Mouse (Mus musculus): ENCODE data around the gene Eif1b. TPM values are rescaled to one million over a fixed set of nuclear protein-coding genes. Genes with fewer than 3 reads are reported as not detected.
"Not testable (repeated sequence)": the region's sequence is repeated elsewhere in the genome, so short reads cannot be mapped to it uniquely, and the experiment has no call there.

Eif1b gene
- polyA plus RNA-seq, 1 experiment from 2014 or later, result 155 TPM

DNA sequence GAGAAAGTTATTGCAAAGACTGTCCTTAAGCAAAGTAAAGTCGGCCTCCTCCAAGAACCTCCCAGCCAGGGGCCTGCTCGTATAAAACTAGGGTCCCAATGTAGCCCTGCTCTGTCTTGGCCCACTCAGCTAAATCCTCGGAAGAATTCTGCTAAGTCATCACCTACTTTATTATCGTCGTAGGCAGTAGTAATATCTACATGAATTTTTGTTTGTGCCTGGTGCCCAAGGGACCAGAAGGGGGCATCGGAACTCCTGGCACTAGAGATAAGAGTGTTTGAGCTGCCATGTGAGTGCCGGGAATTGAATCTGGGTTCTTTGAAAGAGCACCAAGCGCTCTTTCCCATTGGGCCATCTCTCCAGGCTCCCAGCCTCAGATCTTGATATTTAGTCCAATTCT is 35.9 kb downstream of the Eif1b start:
- WGBS, result 92% methylated on average over 8 of the region's 8 CpGs

GRCm38 (mm10) chr9:120528815-120529510 is 36.9 kb downstream of the Eif1b start:
- Histone ChIP-seq H3K9ac (no peak overlapping the region), H3K36me3 (no peaks in the 10 kb centered on the region), H3K9me3 (no peaks in the 10 kb centered on the region), H3K27ac (no peak overlapping the region), H3K27me3 (no peaks in the 10 kb centered on the region), H3K4me2 (no peak overlapping the region), H3K4me1 (no peaks in the 10 kb centered on the region), H3K4me3 (no peak overlapping the region)
- 76% methylated on average over 17 of the region's 17 CpGs for WGBS
- ATAC-seq (ENCODE audit: insufficient number of reproducible peaks, low FRiP score, low TSS enrichment, low read depth), result no peak

More for the DNA sequence above, 35.9 kb downstream of the Eif1b start:
- Histone ChIP-seq H3K4me3 (no peak overlapping the region), H3K9ac (no peak overlapping the region), H3K4me2 (no peak overlapping the region), H3K4me1 (no peaks in the 10 kb centered on the region), H3K27ac (no peak overlapping the region), H3K36me3 (no peaks in the 10 kb centered on the region), H3K27me3 (no peaks in the 10 kb centered on the region), H3K9me3 (no peaks in the 10 kb centered on the region)
- no peak for ATAC-seq (ENCODE audit: insufficient number of reproducible peaks, low FRiP score, low TSS enrichment, low read depth)

GRCm38 (mm10) chr9:120530471-120530870 is 38.4 kb downstream of the Eif1b start:
- WGBS, result 85% methylated on average over 5 of the region's 5 CpGs
- Histone ChIP-seq H3K4me3 (no peak overlapping the region), H3K4me1 (no peaks in the 10 kb centered on the region), H3K27me3 (no peaks in the 10 kb centered on the region), H3K9me3 (no peaks in the 10 kb centered on the region), H3K27ac (no peak overlapping the region), H3K9ac (no peak overlapping the region), H3K36me3 (no peaks in the 10 kb centered on the region), H3K4me2 (no peak overlapping the region)
- ATAC-seq (ENCODE audit: insufficient number of reproducible peaks, low FRiP score, low TSS enrichment, low read depth), result no peak

DNA sequence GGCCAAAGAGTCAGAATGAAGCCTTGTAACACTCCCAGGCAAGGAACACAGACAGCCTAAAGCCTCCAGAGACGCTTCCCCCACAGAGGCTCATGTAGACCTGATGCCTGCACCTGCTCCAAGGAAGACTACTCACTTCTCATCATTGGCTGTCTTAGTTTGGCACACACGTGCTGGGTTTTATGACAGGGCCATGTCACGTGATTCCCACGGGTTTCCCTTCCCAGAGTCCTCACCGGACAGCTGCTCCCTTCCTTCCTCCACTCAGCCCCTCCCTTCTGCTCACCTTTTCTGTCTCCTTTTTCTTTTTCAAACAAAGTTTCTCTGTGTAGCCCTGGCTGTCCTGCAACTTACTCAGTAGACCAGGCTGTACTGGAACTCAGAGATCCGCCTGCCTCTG is 40.0 kb downstream of the Eif1b start:
- no peak overlapping the region for H3K4me2 ChIP-seq
- H3K4me3 ChIP-seq, result no peak overlapping the region
- no peak overlapping the region for H3K27ac ChIP-seq
- ATAC-seq (ENCODE audit: insufficient number of reproducible peaks, low FRiP score, low TSS enrichment, low read depth), result no peak
- H3K36me3 ChIP-seq, result no peaks in the 10 kb centered on the region
- H3K9me3 ChIP-seq, result no peaks in the 10 kb centered on the region
- H3K9ac ChIP-seq, result no peak overlapping the region
- no peaks in the 10 kb centered on the region for H3K4me1 ChIP-seq
- H3K27me3 ChIP-seq, result no peaks in the 10 kb centered on the region
- 77% methylated on average over 6 of the region's 6 CpGs for WGBS

DNA sequence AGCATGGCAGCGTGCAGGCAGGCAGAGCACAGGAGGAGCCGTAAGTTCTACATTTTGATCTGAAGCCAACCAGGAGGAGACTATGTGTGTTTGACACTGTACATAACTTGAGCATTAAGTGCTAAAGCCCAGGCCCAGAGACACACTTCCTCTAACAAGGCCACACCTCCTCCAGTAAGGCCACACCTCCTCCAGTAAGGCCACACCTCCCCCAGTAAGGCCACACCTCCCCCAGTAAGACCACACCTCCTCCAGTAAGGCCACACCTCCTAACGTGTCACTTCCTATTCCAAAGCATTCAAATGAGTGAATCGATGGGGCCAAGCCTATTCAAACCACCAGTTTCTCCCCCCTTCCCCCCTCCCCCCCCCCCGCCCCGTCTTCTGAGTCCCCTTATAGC is 40.7 kb downstream of the Eif1b start:
- H3K4me2 ChIP-seq, result no peak overlapping the region
- H3K27me3 ChIP-seq, result no peaks in the 10 kb centered on the region
- no peak overlapping the region for H3K4me3 ChIP-seq
- no peaks in the 10 kb centered on the region for H3K36me3 ChIP-seq
- H3K27ac ChIP-seq, result no peak overlapping the region
- H3K9me3 ChIP-seq, result no peaks in the 10 kb centered on the region
- no peak overlapping the region for H3K9ac ChIP-seq
- no peaks in the 10 kb centered on the region for H3K4me1 ChIP-seq
- no peak for ATAC-seq (ENCODE audit: insufficient number of reproducible peaks, low FRiP score, low TSS enrichment, low read depth)
- WGBS, result 82% methylated on average over 6 of the region's 6 CpGs

DNA sequence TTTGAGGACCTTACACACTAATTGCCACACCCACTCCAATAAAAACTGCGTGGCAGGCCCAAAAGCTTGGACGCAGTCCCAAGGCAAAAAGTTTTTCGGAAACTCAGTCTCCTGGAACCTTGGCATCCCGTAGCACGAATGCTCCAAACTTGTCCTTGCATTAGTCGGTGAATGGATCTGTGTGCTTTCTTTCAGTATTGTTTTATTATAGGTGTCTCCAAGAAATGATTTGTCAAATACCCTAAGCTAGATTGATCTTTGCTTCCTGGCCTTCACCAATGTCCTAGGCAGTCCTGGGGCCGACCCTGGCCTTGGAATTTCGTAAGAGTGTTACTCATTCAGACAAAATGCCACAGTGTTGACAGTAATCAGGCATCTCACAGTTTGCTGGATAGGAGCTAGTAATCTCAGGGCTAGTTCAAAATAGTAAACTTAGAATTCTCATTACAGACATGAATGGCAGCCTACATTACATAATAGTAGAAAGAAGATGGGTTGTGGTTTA is 41.5 kb downstream of the Eif1b start:
- 91% methylated on average over 8 of the region's 8 CpGs for WGBS
- not testable (repeated sequence) for H3K27me3 ChIP-seq; H3K4me2 ChIP-seq; H3K4me1 ChIP-seq; H3K9me3 ChIP-seq; H3K27ac ChIP-seq; H3K36me3 ChIP-seq; ATAC-seq (ENCODE audit: insufficient number of reproducible peaks, low FRiP score, low TSS enrichment, low read depth); H3K4me3 ChIP-seq; H3K9ac ChIP-seq

DNA sequence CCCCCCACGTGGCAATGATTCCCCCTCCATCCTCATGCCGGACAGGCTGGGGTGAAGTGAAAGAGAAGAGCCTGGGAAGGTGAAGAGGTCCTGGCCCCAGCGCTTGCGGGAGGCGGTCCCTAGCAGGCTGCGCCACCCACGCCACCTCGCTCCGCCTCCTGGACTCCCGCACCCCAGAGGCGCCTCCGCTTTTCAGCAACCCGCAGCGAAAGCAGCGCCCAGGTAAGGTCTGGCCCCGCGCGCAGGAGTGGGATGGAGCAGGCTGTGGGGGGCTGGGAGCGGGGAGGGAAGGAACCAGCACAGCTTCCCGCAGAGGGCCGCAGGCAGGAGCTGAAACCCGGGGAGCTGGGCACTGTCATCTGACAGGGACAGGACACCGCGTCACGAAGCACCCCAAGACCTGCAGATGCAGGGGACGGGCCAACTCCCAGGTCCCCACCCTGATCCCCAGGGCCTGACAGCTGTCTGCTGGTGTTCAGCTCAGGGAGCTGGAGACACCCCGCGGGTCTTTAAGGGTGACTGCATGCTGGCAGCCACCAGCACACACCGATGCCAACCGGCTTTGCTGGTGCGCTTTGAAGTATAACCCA is 47.7 kb downstream of the Eif1b start, which contains the start of gene Entpd3:
Gene Entpd3 (plus strand): TSS at position 157 of the 590 bp plus-strand sequence.
- Histone ChIP-seq H3K4me3 (peak within 1 kb of the TSS; percentile 39), H3K9ac (peak within 1 kb of the TSS; percentile 31), H3K36me3 (no peaks in the 10 kb centered on the region), H3K27ac (no peak within 1 kb of the TSS), H3K4me2 (peak within 1 kb of the TSS; percentile 84), H3K4me1 (peaks cover 14% of the 10 kb centered on the region), H3K9me3 (no peaks in the 10 kb centered on the region), H3K27me3 (peaks cover 20% of the 10 kb centered on the region)
- ATAC-seq (ENCODE audit: insufficient number of reproducible peaks, low FRiP score, low TSS enrichment, low read depth), result no peak
- under 1% methylated on average over 29 of the region's 31 CpGs for WGBS

DNA sequence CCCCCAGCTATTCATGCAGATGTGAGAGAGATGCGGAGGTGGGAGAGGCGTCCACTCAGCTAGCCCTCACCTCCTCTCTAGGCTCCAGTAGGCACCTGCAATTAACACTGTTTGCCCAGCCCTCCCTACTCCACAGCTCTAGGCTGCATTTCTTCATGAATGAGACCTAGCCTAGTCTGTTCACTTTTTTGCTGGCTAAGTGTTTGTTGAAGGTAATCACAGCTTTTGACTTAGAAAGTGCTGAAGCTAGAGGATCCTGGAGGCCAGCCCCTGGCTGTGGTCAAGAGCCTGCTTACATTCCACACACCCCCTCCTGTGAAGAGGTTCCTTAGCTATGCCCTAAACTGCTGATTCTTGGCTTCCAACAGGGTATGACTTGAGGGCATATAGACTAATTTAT is 49.4 kb downstream of the Eif1b start:
- H3K9me3 ChIP-seq, result no peaks in the 10 kb centered on the region
- peak; percentile 52; the same call in 1 of the 2 replicates for ATAC-seq (ENCODE audit: insufficient number of reproducible peaks, low FRiP score, low TSS enrichment, low read depth)
- no peak overlapping the region for H3K4me2 ChIP-seq
- no peak overlapping the region for H3K9ac ChIP-seq
- H3K27ac ChIP-seq, result no peak overlapping the region
- peaks cover 20% of the 10 kb centered on the region for H3K27me3 ChIP-seq
- no peak overlapping the region for H3K4me3 ChIP-seq
- H3K36me3 ChIP-seq, result no peaks in the 10 kb centered on the region
- WGBS, result 10% methylated on average over 1 of the region's 2 CpGs
- H3K4me1 ChIP-seq, result peaks cover 14% of the 10 kb centered on the region

DNA sequence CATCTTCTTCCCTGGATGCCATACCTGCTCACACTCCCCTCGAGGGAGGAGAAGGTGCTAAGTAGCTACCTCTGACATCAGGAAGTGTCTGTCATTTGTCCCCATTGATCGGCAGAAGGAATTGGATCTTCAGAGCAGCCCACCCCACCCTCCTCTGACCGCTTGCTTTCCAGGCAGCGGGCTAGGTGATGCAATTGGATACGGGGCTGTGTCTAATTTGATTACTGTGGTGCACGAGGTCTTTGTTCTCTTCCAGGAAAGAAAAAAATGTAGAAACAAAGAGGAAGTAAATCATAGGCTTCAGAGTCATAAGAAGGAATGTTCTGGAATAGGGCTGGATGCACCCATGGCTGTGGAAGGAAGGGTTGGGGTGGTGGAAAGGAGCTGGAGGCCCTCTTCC is 50.2 kb downstream of the Eif1b start:
- no peaks in the 10 kb centered on the region for H3K36me3 ChIP-seq
- peaks cover 20% of the 10 kb centered on the region for H3K27me3 ChIP-seq
- no peak overlapping the region for H3K27ac ChIP-seq
- peaks cover 19% of the 10 kb centered on the region for H3K4me1 ChIP-seq
- H3K9me3 ChIP-seq, result no peaks in the 10 kb centered on the region
- 21% methylated on average over 6 of the region's 6 CpGs for WGBS
- ATAC-seq (ENCODE audit: insufficient number of reproducible peaks, low FRiP score, low TSS enrichment, low read depth), result no peak
- H3K4me3 ChIP-seq, result no peak overlapping the region
- no peak overlapping the region for H3K4me2 ChIP-seq
- H3K9ac ChIP-seq, result no peak overlapping the region

Other genes with a start within 250 kb of the Eif1b start
- gene Myrip, start 190.7 kb upstream of the Eif1b start, polyA plus RNA-seq (2015; fragmentation: Nextera tagmentation; extraction: Ambion mirVana), result 0.45 TPM in 2 replicates
- gene Entpd3, start 47.6 kb downstream of the Eif1b start, polyA plus RNA-seq (2015; fragmentation: Nextera tagmentation; extraction: Ambion mirVana), result 2.1 and 2.8 TPM in 2 replicates
- gene Rpl14, start 79.2 kb downstream of the Eif1b start, polyA plus RNA-seq (2015; fragmentation: Nextera tagmentation; extraction: Ambion mirVana), result 706 and 819 TPM in 2 replicates

Measured in limb, embryonic 15.5 days (tissue).